Mouse (Mus musculus): ENCODE measurements around the gene Ccdc60.

DNA sequence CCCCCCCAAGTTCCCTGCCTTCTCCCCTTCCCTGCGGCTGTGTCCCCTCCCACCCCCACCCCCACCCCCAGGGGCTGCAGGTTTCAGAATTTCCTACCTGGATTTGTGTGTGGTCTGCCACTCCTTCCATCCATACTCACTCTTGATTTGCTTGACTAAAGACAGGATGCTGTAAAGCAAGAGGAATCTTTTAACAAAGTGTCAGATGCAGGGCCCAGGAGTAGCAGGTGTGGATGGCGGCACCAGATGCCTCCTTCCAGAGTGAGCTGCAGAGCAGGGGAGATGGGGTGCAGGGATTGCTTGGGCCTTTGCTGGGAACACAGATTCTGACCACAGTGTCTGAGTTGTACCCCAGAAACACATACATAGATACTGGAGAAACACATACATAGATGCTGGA, 148.1 kb downstream of the Ccdc60 start:
- TF ChIP-seq POLR2A (IDR thresholded peaks at IDR 0.05; ENCODE audit: control insufficient read depth, extremely low read depth, insufficient read depth, low read length, poor library complexity) (no peak), CTCF (IDR thresholded peaks at IDR 0.05; ENCODE audit: borderline replicate concordance, control insufficient read depth, extremely low read depth, insufficient read depth, low read length, poor library complexity) (no peak)

Measured in thymus, adult 2 months (tissue).